Mouse (Mus musculus): ENCODE results near the gene Mpp6.

DNA sequence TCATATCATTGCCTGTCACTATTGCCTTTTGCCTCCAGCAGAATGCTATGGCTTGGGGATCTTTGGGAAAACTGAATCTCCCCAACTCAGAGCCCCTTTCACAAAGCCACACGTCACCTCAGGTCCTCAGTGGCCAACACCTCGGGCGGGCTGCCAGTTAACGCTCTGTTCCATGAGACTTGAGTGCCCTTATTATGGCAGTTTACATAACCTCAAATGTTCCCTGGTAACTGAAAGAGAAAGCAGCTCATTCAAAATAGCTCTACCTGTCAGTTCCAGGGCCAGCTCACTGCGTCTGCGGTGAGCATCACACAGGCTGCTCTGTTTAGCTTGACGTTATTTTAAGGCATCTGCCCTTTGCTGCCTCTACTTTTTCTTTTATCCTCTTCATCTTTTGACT, 29.6 kb upstream of the Mpp6 start:
- TF ChIP-seq CTCF (IDR thresholded peaks at IDR 0.05; ENCODE audit: control insufficient read depth, insufficient read depth, insufficient replicate concordance, low read depth, low read length) (no peak), POLR2A (IDR thresholded peaks at IDR 0.05; ENCODE audit: control insufficient read depth, low read depth, low read length) (no peak)
